Mouse (Mus musculus) myocyte (in vitro differentiated cells): ENCODE data around the gene Furin. TPM values are rescaled to one million over a fixed set of nuclear protein-coding genes. Genes with fewer than 3 reads are reported as not detected.

Experiments used
- H3K27me3 ChIP-seq: one replicate; pipeline ENCODE4 v1.6.1; 2011; ENCODE audit not compliant: control insufficient read depth, insufficient read depth, insufficient read length
- H3K36me3 ChIP-seq: one replicate; pipeline ENCODE4 v1.6.1; 2011; ENCODE audit not compliant: control insufficient read depth, insufficient read depth
- H3K4me2 ChIP-seq: one replicate; pipeline ENCODE4 v1.6.1; 2011; ENCODE audit warnings: low read depth, control low read depth
- H3K4me3 ChIP-seq: one replicate; pipeline ENCODE4 v1.5.1; 2011; ENCODE audit warnings: mild to moderate bottlenecking, control low read depth, moderate library complexity
- H3K79me2 ChIP-seq: one replicate; pipeline ENCODE4 v1.6.1; 2011; ENCODE audit not compliant: control insufficient read depth, insufficient read depth
- H3ac ChIP-seq: one replicate; pipeline ENCODE4 v1.6.1; 2011; ENCODE audit not compliant: control insufficient read depth, insufficient read length
- CEBPB ChIP-seq: IDR thresholded peaks from 2 replicates; pipeline ENCODE4 v1.6.1; 2011; ENCODE audit warnings: mild to moderate bottlenecking, moderate library complexity; ENCODE audit not compliant: poor library complexity, insufficient read depth, severe bottlenecking
- E2F4 ChIP-seq: IDR thresholded peaks from one replicate; pipeline ENCODE4 v1.6.1; 2011; ENCODE audit warnings: mild to moderate bottlenecking, control low read depth, moderate library complexity; ENCODE audit not compliant: insufficient read depth
- MAX ChIP-seq: IDR thresholded peaks from one replicate; pipeline ENCODE4 v1.6.1; 2011; ENCODE audit warnings: low read depth, mild to moderate bottlenecking, control low read depth
- MYOD1 ChIP-seq, 3 experiments: IDR thresholded peaks; one replicate each; pipeline ENCODE4 v1.6.1; 2011; ENCODE audit warnings: control low read depth in 2 of 3, low read depth in 2 of 3, mild to moderate bottlenecking in 2 of 3, moderate library complexity in 1 of 3; ENCODE audit not compliant: insufficient read length in 2 of 3, control insufficient read depth in 1 of 3
- MYOG ChIP-seq, 3 experiments: IDR thresholded peaks; one replicate each; pipeline ENCODE4 v1.6.1; 2011; ENCODE audit warnings: control low read depth in 2 of 3, low read depth in 2 of 3, mild to moderate bottlenecking in 2 of 3; ENCODE audit not compliant: insufficient read length in 2 of 3, control insufficient read depth in 1 of 3, insufficient read depth in 1 of 3
- POLR2A ChIP-seq: IDR thresholded peaks from one replicate; pipeline ENCODE4 v1.6.1; 2011; ENCODE audit warnings: low read depth, mild to moderate bottlenecking, control low read depth, moderate library complexity; ENCODE audit not compliant: insufficient read length
- POLR2AphosphoS2 ChIP-seq: IDR thresholded peaks from one replicate; pipeline ENCODE4 v1.6.1; 2011; ENCODE audit warnings: low read depth, control low read depth; ENCODE audit not compliant: insufficient read length
- REST ChIP-seq: IDR thresholded peaks from one replicate; pipeline ENCODE4 v1.6.1; 2011; ENCODE audit warnings: mild to moderate bottlenecking, control low read depth, moderate library complexity; ENCODE audit not compliant: insufficient read depth, insufficient read length
- SRF ChIP-seq: IDR thresholded peaks from one replicate; pipeline ENCODE4 v1.6.1; 2011; ENCODE audit warnings: low read depth; ENCODE audit not compliant: control insufficient read depth, insufficient read length
- TCF12 ChIP-seq: IDR thresholded peaks from one replicate; pipeline ENCODE4 v1.6.1; 2011; ENCODE audit warnings: mild to moderate bottlenecking, control low read depth; ENCODE audit not compliant: poor library complexity, insufficient read depth, severe bottlenecking
- TCF3 ChIP-seq: IDR thresholded peaks from one replicate; pipeline ENCODE4 v1.6.1; 2011; ENCODE audit warnings: low read depth, control low read depth; ENCODE audit not compliant: insufficient read length
- USF1 ChIP-seq: IDR thresholded peaks from one replicate; pipeline ENCODE4 v1.6.1; 2011; ENCODE audit warnings: low read depth, mild to moderate bottlenecking, control low read depth, moderate library complexity
- polyA plus RNA-seq: library from polyadenylated mRNA; unstranded; fragments of >200 nt; fragmentation: generic; extraction: Trizol; gene quantifications from one replicate; pipeline ENCODE4 v1.2.1, GENCODE M21; 2012; ENCODE audit warnings: missing spikeins

The Furin gene
- polyA plus RNA-seq, 1 experiment: 64.1 TPM

GRCm38 (mm10) chr7:80440685-80441084 lies 35.4 kb upstream of the Furin start:
- no peaks in the 10 kb centered on the region for H3K79me2 ChIP-seq
- TF ChIP-seq REST (no peak), POLR2A (no peak), MYOG (IDR thresholded peaks at IDR 0.05; ENCODE audit: control insufficient read depth in 1 of 3, insufficient read depth in 1 of 3, insufficient read length in 2 of 3, low read depth in 2 of 3) (no peak), USF1 (no peak), MYOD1 (IDR thresholded peaks at IDR 0.05; ENCODE audit: control insufficient read depth in 1 of 3, insufficient read length in 2 of 3, low read depth in 2 of 3) (no peak), CEBPB (no peak), E2F4 (no peak), SRF (no peak), TCF3 (no peak), MAX (no peak), TCF12 (no peak), POLR2AphosphoS2 (no peak)
- no peaks in the 10 kb centered on the region for H3K36me3 ChIP-seq
- no peak overlapping the region for H3K4me2 ChIP-seq
- no peak overlapping the region for H3ac ChIP-seq
- H3K27me3 ChIP-seq: no peaks in the 10 kb centered on the region
- H3K4me3 ChIP-seq: no peak overlapping the region

- Histone ChIP-seq H3K4me3 (no peak overlapping the region), H3K36me3 (no peaks in the 10 kb centered on the region), H3K27me3 (no peaks in the 10 kb centered on the region), H3K79me2 (no peaks in the 10 kb centered on the region), H3ac (no peak overlapping the region), H3K4me2 (no peak overlapping the region)
- TF ChIP-seq REST: no peak
- TF ChIP-seq MYOG (IDR thresholded peaks at IDR 0.05; ENCODE audit: control insufficient read depth in 1 of 3, insufficient read depth in 1 of 3, insufficient read length in 2 of 3, low read depth in 2 of 3): no peak
- no peak for TF ChIP-seq SRF
- TF ChIP-seq USF1: no peak
- TF ChIP-seq E2F4: no peak
- no peak for TF ChIP-seq CEBPB
- TF ChIP-seq MAX: no peak
- TF ChIP-seq POLR2A: no peak
- TF ChIP-seq POLR2AphosphoS2: no peak
- TF ChIP-seq TCF3: no peak
These were observed 34.7 kb upstream of the Furin start for GRCm38 (mm10) chr7:80439789-80440488.

- Histone ChIP-seq H3K36me3 (no peaks in the 10 kb centered on the region), H3K79me2 (no peaks in the 10 kb centered on the region), H3K4me3 (no peak overlapping the region), H3K4me2 (no peak overlapping the region), H3ac (no peak overlapping the region), H3K27me3 (no peaks in the 10 kb centered on the region)
- no peak for TF ChIP-seq TCF3
- TF ChIP-seq TCF12: no peak
- TF ChIP-seq POLR2A: no peak
- no peak for TF ChIP-seq SRF
- no peak for TF ChIP-seq POLR2AphosphoS2
- TF ChIP-seq MYOD1 (IDR thresholded peaks at IDR 0.05; ENCODE audit: control insufficient read depth in 1 of 3, insufficient read length in 2 of 3, low read depth in 2 of 3): no peak
- TF ChIP-seq USF1: no peak
- no peak for TF ChIP-seq E2F4
- TF ChIP-seq MAX: no peak
- TF ChIP-seq REST: no peak
- no peak for TF ChIP-seq MYOG (IDR thresholded peaks at IDR 0.05; ENCODE audit: control insufficient read depth in 1 of 3, insufficient read depth in 1 of 3, insufficient read length in 2 of 3, low read depth in 2 of 3)
- TF ChIP-seq CEBPB: no peak
These were observed 34.0 kb upstream of the Furin start for GRCm38 (mm10) chr7:80439032-80439760.

GRCm38 (mm10) chr7:80436571-80436970 lies 31.3 kb upstream of the Furin start:
- Histone ChIP-seq H3K4me2 (no peak overlapping the region), H3K27me3 (no peaks in the 10 kb centered on the region), H3K36me3 (no peaks in the 10 kb centered on the region), H3K4me3 (no peak overlapping the region), H3K79me2 (no peaks in the 10 kb centered on the region), H3ac (no peak overlapping the region)
- TF ChIP-seq REST (no peak), SRF (no peak), POLR2AphosphoS2 (no peak), MAX (no peak), MYOG (IDR thresholded peaks at IDR 0.05; ENCODE audit: control insufficient read depth in 1 of 3, insufficient read depth in 1 of 3, insufficient read length in 2 of 3, low read depth in 2 of 3) (no peak), USF1 (no peak), POLR2A (no peak), MYOD1 (IDR thresholded peaks at IDR 0.05; ENCODE audit: control insufficient read depth in 1 of 3, insufficient read length in 2 of 3, low read depth in 2 of 3) (no peak), E2F4 (no peak), CEBPB (no peak)
